Mouse (Mus musculus) forebrain, embryonic 14.5 days (tissue): ENCODE results near the gene Olfr591. TPM values are rescaled to one million over a fixed set of nuclear protein-coding genes. Genes with fewer than 3 reads are reported as not detected.

ENCODE experiments used
- ATAC-seq: fragments of 200-750 bp; cut with Nextera tagmentation; 2 replicates; pipeline ENCODE4 v1.8.0; 2017; ENCODE audit warnings: mild to moderate bottlenecking, moderate library complexity
- DNase-seq: peaks from one replicate; pipeline ENCODE4 v3.0.0-alpha.2; 2015; ENCODE audit warnings: low spot score
- H3K27ac ChIP-seq: fragments of 300-500 bp; sonication (generic); 2 replicates; pipeline ENCODE4 v1.5.1; 2014; ENCODE audit warnings: low read depth, mild to moderate bottlenecking, control low read depth, low read length, moderate library complexity
- H3K27me3 ChIP-seq: fragments of 300-500 bp; sonication (generic); replicated peaks from 2 replicates; pipeline ENCODE4 v1.6.1; 2014; ENCODE audit warnings: low read length, control low read depth, mixed read lengths; ENCODE audit not compliant: control insufficient read depth, insufficient read depth
- H3K36me3 ChIP-seq: fragments of 300-500 bp; sonication (generic); 2 replicates; pipeline ENCODE4 v1.6.1; 2014; ENCODE audit warnings: low read length, control low read depth; ENCODE audit not compliant: control insufficient read depth, insufficient read depth
- H3K4me1 ChIP-seq: fragments of 300-500 bp; sonication (generic); 2 replicates; pipeline ENCODE4 v1.6.1; 2014; ENCODE audit warnings: antibody characterized with exemption, low read length, control low read depth; ENCODE audit not compliant: control insufficient read depth, insufficient read depth
- H3K4me2 ChIP-seq: fragments of 300-500 bp; sonication (generic); 2 replicates; pipeline ENCODE4 v1.6.1; 2014; ENCODE audit warnings: mild to moderate bottlenecking, control low read depth, low read length
- H3K4me3 ChIP-seq: fragments of 300-500 bp; sonication (generic); 2 replicates; pipeline ENCODE4 v1.5.1; 2014; ENCODE audit warnings: low read depth, low read length, control low read depth
- H3K9ac ChIP-seq: fragments of 300-500 bp; sonication (generic); 2 replicates; pipeline ENCODE4 v1.6.1; 2014; ENCODE audit warnings: mild to moderate bottlenecking, low read length, control low read depth, moderate library complexity
- H3K9me3 ChIP-seq: fragments of 300-500 bp; sonication (generic); replicated peaks from 2 replicates; pipeline ENCODE4 v1.6.1; 2016; ENCODE audit warnings: low read length, control low read depth, mixed read lengths; ENCODE audit not compliant: control insufficient read depth
- WGBS: fragments of 180-500 bp; shearing (Covaris S2); extraction: QIAGEN DNeasy Blood & Tissue Kit; methylation state at CpG from one replicate; pipeline ENCODE4 v1.1.7; 2014; 5-methylcytosine and 5-hydroxymethylcytosine counted together
- polyA plus RNA-seq: library from polyadenylated mRNA; unstranded; fragments of >200 nt; fragmentation: Nextera tagmentation; extraction: Ambion mirVana; gene quantifications from 2 replicates; pipeline ENCODE4 v1.2.1, GENCODE M21; 2014

The Olfr591 gene
- polyA plus RNA-seq, 1 experiment from 2014 or later, result not detected

DNA sequence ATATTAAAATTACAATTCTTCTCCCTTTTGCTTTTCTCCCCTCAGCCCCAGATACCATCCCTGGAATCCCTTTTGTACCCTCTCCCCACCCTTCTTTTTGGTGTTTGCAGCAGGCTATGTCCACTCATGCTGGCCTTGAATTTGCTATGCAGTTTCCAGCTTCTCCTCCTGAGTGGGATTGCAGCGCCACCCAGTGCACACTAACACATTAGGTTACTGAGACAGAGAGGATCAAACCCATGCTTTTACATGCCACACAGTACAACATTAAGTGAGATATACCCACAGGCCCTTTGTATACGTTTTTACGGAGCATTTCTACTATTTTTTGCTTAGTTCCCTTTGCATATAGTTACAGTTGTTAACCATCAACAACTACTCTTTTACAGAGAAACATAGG lies 58.7 kb downstream of the Olfr591 start:
- no peak for ATAC-seq
- H3K27me3 ChIP-seq, result no peaks in the 10 kb centered on the region
- no peaks in the 10 kb centered on the region for H3K4me1 ChIP-seq
- H3K36me3 ChIP-seq, result no peaks in the 10 kb centered on the region
- H3K4me3 ChIP-seq, result no peak overlapping the region
- WGBS, result 65% methylated on average over 3 of the region's 3 CpGs
- no peak overlapping the region for H3K9ac ChIP-seq
- no peak for DNase-seq
- no peak overlapping the region for H3K27ac ChIP-seq
- H3K4me2 ChIP-seq, result no peak overlapping the region
- H3K9me3 ChIP-seq, result no peaks in the 10 kb centered on the region

Other genes with a start within 250 kb of the Olfr591 start
- not detected in 2 replicates for gene Olfr573-ps1, start 235.8 kb downstream of the Olfr591 start, polyA plus RNA-seq
- gene Olfr574, start 229.9 kb downstream of the Olfr591 start, polyA plus RNA-seq, result not detected in 2 replicates
- gene Olfr575, start 219.6 kb downstream of the Olfr591 start, polyA plus RNA-seq, result not detected in 2 replicates
- not detected in 2 replicates for gene Olfr576, start 215.7 kb downstream of the Olfr591 start, polyA plus RNA-seq
- gene Olfr577, start 202.4 kb downstream of the Olfr591 start, polyA plus RNA-seq, result not detected in 2 replicates
- gene Olfr578, start 189.0 kb downstream of the Olfr591 start, polyA plus RNA-seq, result not detected in 2 replicates
- not detected in 2 replicates for gene Olfr582, start 140.3 kb downstream of the Olfr591 start, polyA plus RNA-seq
- gene Olfr583, start 127.0 kb downstream of the Olfr591 start, polyA plus RNA-seq, result not detected in 2 replicates
- gene Olfr584, start 96.5 kb downstream of the Olfr591 start, polyA plus RNA-seq, result not detected in 2 replicates
- not detected in 2 replicates for gene Olfr585, start 80.6 kb downstream of the Olfr591 start, polyA plus RNA-seq
- not detected in 2 replicates for gene Olfr586, start 52.7 kb downstream of the Olfr591 start, polyA plus RNA-seq
- gene Olfr588-ps1, start 37.5 kb downstream of the Olfr591 start, polyA plus RNA-seq, result not detected in 2 replicates
- gene Olfr589, start 22.0 kb downstream of the Olfr591 start, polyA plus RNA-seq, result not detected in 2 replicates
- gene Olfr592, start 6.5 kb upstream of the Olfr591 start, polyA plus RNA-seq, result not detected in 2 replicates
- not detected in 2 replicates for gene Olfr593, start 33.5 kb upstream of the Olfr591 start, polyA plus RNA-seq
- gene Olfr594, start 38.7 kb upstream of the Olfr591 start, polyA plus RNA-seq, result not detected in 2 replicates
- not detected in 2 replicates for gene Usp17ld, start 74.2 kb upstream of the Olfr591 start, polyA plus RNA-seq
- gene Olfr596, start 127.3 kb upstream of the Olfr591 start, polyA plus RNA-seq, result not detected in 2 replicates
- gene Olfr597, start 138.0 kb upstream of the Olfr591 start, polyA plus RNA-seq, result not detected in 2 replicates
- gene Olfr598, start 145.2 kb upstream of the Olfr591 start, polyA plus RNA-seq, result not detected in 2 replicates
- gene Olfr599, start 157.6 kb upstream of the Olfr591 start, polyA plus RNA-seq, result not detected in 2 replicates
- gene Olfr600, start 171.3 kb upstream of the Olfr591 start, polyA plus RNA-seq, result not detected in 2 replicates
- gene Olfr601, start 184.3 kb upstream of the Olfr591 start, polyA plus RNA-seq, result not detected in 2 replicates
- not detected in 2 replicates for gene Olfr603, start 207.8 kb upstream of the Olfr591 start, polyA plus RNA-seq
- not detected in 2 replicates for gene Usp17lc, start 236.7 kb upstream of the Olfr591 start, polyA plus RNA-seq